Mouse (Mus musculus): ENCODE results near the gene Abcg2. TPM values are rescaled to one million over a fixed set of nuclear protein-coding genes. Genes with fewer than 3 reads are reported as not detected.

Abcg2 gene
- 10 to 100 TPM in 1 of 2 experiments, 1 to 10 TPM in 1; 9.0 to 11.2 TPM for total RNA-seq (2023)

DNA sequence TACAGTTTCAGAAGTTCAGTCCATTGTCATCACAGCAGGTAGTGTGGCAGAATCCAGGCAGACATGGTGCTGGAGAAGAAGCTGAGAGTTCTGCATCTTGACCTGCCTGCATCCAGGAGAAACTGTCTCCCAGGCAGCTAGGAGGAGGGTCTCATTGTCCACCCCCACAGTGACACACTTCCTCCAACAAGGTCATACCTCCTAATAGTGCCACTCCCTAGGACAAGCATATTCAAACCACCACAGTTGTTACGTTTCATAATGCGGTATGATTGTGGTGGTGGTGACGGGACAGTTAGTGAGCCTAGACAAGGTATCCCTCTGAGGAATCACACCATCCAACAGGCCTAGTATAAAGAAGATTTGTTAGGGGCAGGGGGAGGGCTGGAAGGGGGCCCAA, at the start of gene Abcg2:
Gene Abcg2 (plus strand): TSS at position 301 of the 400 bp plus-strand sequence.

Other genes starting within 250 kb of the Abcg2 start
- gene Vmn1r30, start 141.1 kb upstream of the Abcg2 start, total RNA-seq (2023): not detected
- gene Vmn1r31, start 109.2 kb upstream of the Abcg2 start, total RNA-seq (2023): not detected
- gene Herc3, start 246.9 kb downstream of the Abcg2 start, total RNA-seq (2023): 100 to 1,000 TPM; 218 to 236 TPM

Measured in T-cell, adult 66 days (primary cell).